Mouse (Mus musculus) ES-E14 (cell line): Measurements from ENCODE around the gene Hsf5. TPM values are rescaled to one million over a fixed set of nuclear protein-coding genes. Genes with fewer than 3 reads are reported as not detected.

Experiments used
- DNase-seq: peaks from one replicate; pipeline ENCODE4 v3.0.0-alpha.2; 2013; ENCODE audit warnings: low read depth, low spot score
- H3K27ac ChIP-seq: 2 replicates; pipeline ENCODE4 v1.5.1; 2012; ENCODE audit warnings: low read depth, mild to moderate bottlenecking, low read length, moderate library complexity, mixed read lengths; ENCODE audit not compliant: poor library complexity, insufficient read depth, severe bottlenecking
- H3K36me3 ChIP-seq: 2 replicates; pipeline ENCODE4 v1.6.1; 2012; ENCODE audit warnings: mild to moderate bottlenecking, low read length, moderate library complexity, mixed read lengths; ENCODE audit not compliant: control insufficient read depth, poor library complexity, insufficient read depth, severe bottlenecking
- H3K4me1 ChIP-seq, 2 experiments: fragments of 150-350 bp in 1 of 2; sonication (generic) in 1 of 2; 2 replicates each; pipeline ENCODE4 v1.6.1; 2012; ENCODE audit warnings: low read length in 2 of 2, mild to moderate bottlenecking in 1 of 2, mixed read lengths in 1 of 2; ENCODE audit not compliant: control insufficient read depth in 2 of 2, insufficient read depth in 2 of 2, poor library complexity in 1 of 2
- H3K4me3 ChIP-seq, 2 experiments: fragments of 150-350 bp in 1 of 2; sonication (generic) in 1 of 2; 2 replicates each; pipeline ENCODE4 v1.5.1; 2012; ENCODE audit warnings: low read length in 2 of 2, low read depth in 1 of 2, mild to moderate bottlenecking in 1 of 2, mixed read lengths in 1 of 2; ENCODE audit not compliant: insufficient read depth in 1 of 2, poor library complexity in 1 of 2, severe bottlenecking in 1 of 2
- H3K9ac ChIP-seq: 2 replicates; pipeline ENCODE4 v1.6.1; 2012; ENCODE audit warnings: low read depth, mild to moderate bottlenecking, low read length, mixed read lengths; ENCODE audit not compliant: poor library complexity, insufficient read depth, severe bottlenecking
- H3K9me3 ChIP-seq: fragments of 150-350 bp; sonication (generic); 2 replicates; pipeline ENCODE4 v1.6.1; 2012; ENCODE audit warnings: low read depth, mild to moderate bottlenecking, low read length; ENCODE audit not compliant: control insufficient read depth, insufficient read depth
- CHD2 ChIP-seq: IDR thresholded peaks from 2 replicates; pipeline ENCODE4 v1.6.1; 2014; ENCODE audit warnings: mild to moderate bottlenecking, low read depth, low read length, inconsistent platforms
- HCFC1 ChIP-seq: IDR thresholded peaks from 2 replicates; pipeline ENCODE4 v1.6.1; 2012; ENCODE audit warnings: low read length, inconsistent platforms, borderline replicate concordance; ENCODE audit not compliant: insufficient read depth
- MAFK ChIP-seq: IDR thresholded peaks from 2 replicates; pipeline ENCODE4 v1.6.1; 2014; ENCODE audit warnings: mild to moderate bottlenecking, low read depth, low read length, inconsistent platforms; ENCODE audit not compliant: insufficient read depth
- ZC3H11A ChIP-seq: IDR thresholded peaks from 2 replicates; pipeline ENCODE4 v1.6.1; 2012; ENCODE audit warnings: low read depth, mild to moderate bottlenecking, inconsistent platforms, low read length, borderline replicate concordance
- ZNF384 ChIP-seq: IDR thresholded peaks from 2 replicates; pipeline ENCODE4 v1.6.1; 2012; ENCODE audit warnings: low read depth, low read length, inconsistent platforms
- in situ Hi-C, 2 experiments: fragments of 600-800 bp; cut with MboI; formaldehyde crosslinking; loops; one replicate each; pipeline ENCODE4 v1.15.1; 2025; ENCODE audit warnings: low sequenced_read_pairs in 2 of 2, inconsistent platforms in 1 of 2; ENCODE audit not compliant: unreplicated experiment in 2 of 2
- total RNA-seq: library from RNA; depleted of rRNA; stranded (reverse); fragments of 300-350 nt; gene quantifications from 2 replicates; pipeline ENCODE4 v1.2.3, GENCODE M21; 2012

Gene Hsf5
- total RNA-seq, 1 experiment: 0.40 TPM

GRCm38 (mm10) chr11:87573751-87574150 lies 43.2 kb upstream of the Hsf5 start:
- no peak overlapping the region for H3K4me3 ChIP-seq
- no peak for DNase-seq
- no peak overlapping the region for H3K9ac ChIP-seq
- H3K27ac ChIP-seq: no peak overlapping the region
- H3K9me3 ChIP-seq: no peaks in the 10 kb centered on the region
- peaks cover 5 to 14% of the 10 kb centered on the region in 2 experiments; a peak in 3 of 4 replicates for H3K4me1 ChIP-seq
- TF ChIP-seq MAFK (no peak), ZNF384 (no peak), CHD2 (no peak), HCFC1 (no peak), ZC3H11A (no peak)
- in situ Hi-C loops: no loop called here
- no peaks in the 10 kb centered on the region for H3K36me3 ChIP-seq

GRCm38 (mm10) chr11:87574520-87575180 lies 42.3 kb upstream of the Hsf5 start:
- no peak for DNase-seq
- in situ Hi-C loops: no loop called here
- no peak for TF ChIP-seq CHD2
- no peak for TF ChIP-seq MAFK
- TF ChIP-seq HCFC1: no peak
- TF ChIP-seq ZNF384: no peak
- no peak for TF ChIP-seq ZC3H11A
- H3K9ac ChIP-seq: no peak overlapping the region
- H3K4me3 ChIP-seq: no peak overlapping the region
- H3K36me3 ChIP-seq: no peaks in the 10 kb centered on the region
- no peaks in the 10 kb centered on the region for H3K9me3 ChIP-seq
- peaks cover 7 to 18% of the 10 kb centered on the region in 2 experiments; a peak in 3 of 4 replicates for H3K4me1 ChIP-seq
- H3K27ac ChIP-seq: no peak overlapping the region

GRCm38 (mm10) chr11:87577601-87578248 lies 39.2 kb upstream of the Hsf5 start:
- TF ChIP-seq ZC3H11A (no peak), MAFK (no peak), ZNF384 (no peak), HCFC1 (no peak), CHD2 (no peak)
- Histone ChIP-seq H3K9ac (no peak overlapping the region), H3K4me3 (peak overlapping the region; percentile 27 to 72; a peak in 2 of 4 replicates), H3K4me1 (peaks cover 5 to 18% of the 10 kb centered on the region in 2 experiments; a peak in 2 of 4 replicates), H3K36me3 (no peaks in the 10 kb centered on the region), H3K9me3 (no peaks in the 10 kb centered on the region), H3K27ac (no peak overlapping the region)
- in situ Hi-C loops: no loop called here
- no peak for DNase-seq

GRCm38 (mm10) chr11:87578249-87578962 lies 38.6 kb upstream of the Hsf5 start:
- 0 out of 2 replicates have a peak overlapping the region, but pooled peaks have one; percentile 8 for H3K9ac ChIP-seq
- H3K4me1 ChIP-seq: peaks cover 5 to 16% of the 10 kb centered on the region in 2 experiments; a peak in 2 of 4 replicates
- H3K27ac ChIP-seq: no peak overlapping the region
- DNase-seq: no peak
- no peak for TF ChIP-seq CHD2
- TF ChIP-seq MAFK: no peak
- no peak for TF ChIP-seq ZNF384
- TF ChIP-seq ZC3H11A: no peak
- no peak for TF ChIP-seq HCFC1
- no peaks in the 10 kb centered on the region for H3K36me3 ChIP-seq
- in situ Hi-C loops: no loop called here
- H3K9me3 ChIP-seq: no peaks in the 10 kb centered on the region
- H3K4me3 ChIP-seq: peak overlapping the region; percentile 60 to 72
